Mouse (Mus musculus): ENCODE measurements around the gene Shoc2.

GRCm38 (mm10) chr19:54051651-54052050 lies 107.5 kb downstream of the Shoc2 start:
- TF ChIP-seq CTCF (conservative IDR thresholded peaks at IDR 0.05; ENCODE audit: low read length) = no peak
- no peak for TF ChIP-seq NANOG (IDR thresholded peaks at IDR 0.05; ENCODE audit: borderline replicate concordance, low read length)
- TF ChIP-seq POU5F1 (IDR thresholded peaks at IDR 0.05; ENCODE audit: borderline replicate concordance, low read length) = no peak

Data from E14TG2a.4 (cell line).